Mouse (Mus musculus) B cell, adult 67 days (primary cell): ENCODE data around the gene Olfr873. TPM values are rescaled to one million over a fixed set of nuclear protein-coding genes. Genes with fewer than 3 reads are reported as not detected.

ENCODE experiments used
- total RNA-seq, 2 experiments: library from RNA; stranded (reverse); gene quantifications; 4 replicates each; pipeline ENCODE4 v1.2.4; 2023

Gene Olfr873
- total RNA-seq, result not detected

GRCm38 (mm10) chr9:20298232-20298631 lies at the start of gene Olfr873:
Olfr873 (plus strand) TSS chr9:20298532.

GRCm38 (mm10) chr9:20282051-20282450 lies 16.3 kb upstream of the Olfr873 start, which contains the start of gene Olfr39:
Olfr39 (plus strand) TSS chr9:20282351.

GRCm38 (mm10) chr9:20335994-20336393 lies 37.7 kb downstream of the Olfr873 start, which contains the start of gene Olfr18:
Olfr18 (minus strand) TSS chr9:20336094.

Other genes with a start within 250 kb of the Olfr873 start
- not detected for gene Olfr867, start 241.0 kb upstream of the Olfr873 start, total RNA-seq
- gene Olfr868, start 199.9 kb upstream of the Olfr873 start, total RNA-seq, result not detected
- not detected for gene Olfr869, start 169.5 kb upstream of the Olfr873 start, total RNA-seq
- gene Olfr870, start 124.5 kb upstream of the Olfr873 start, total RNA-seq, result not detected
- gene Olfr871, start 86.3 kb upstream of the Olfr873 start, total RNA-seq, result not detected
- gene Olfr872, start 61.4 kb upstream of the Olfr873 start, total RNA-seq, result not detected
- not detected for gene Olfr39, start 16.2 kb upstream of the Olfr873 start, total RNA-seq
- not detected for gene Olfr18, start 37.6 kb downstream of the Olfr873 start, total RNA-seq
- 10 to 100 TPM in 1 of 2 experiments, 1 to 10 TPM in 1; 7.3 to 10.5 TPM for gene Zfp560, start 86.6 kb downstream of the Olfr873 start, total RNA-seq
- gene Zfp26, start 161.6 kb downstream of the Olfr873 start, total RNA-seq, result 10 to 100 TPM; 44.4 to 50.1 TPM
- 10 to 100 TPM; 23.0 TPM for gene Zfp426, start 194.2 kb downstream of the Olfr873 start, total RNA-seq
- 10 to 100 TPM; 39.8 to 42.2 TPM for gene Zfp266, start 222.9 kb downstream of the Olfr873 start, total RNA-seq